Mouse (Mus musculus) cerebellum, postnatal 4 days (tissue): Measurements from ENCODE around the gene Pfn1.

Experiments used
- DNase-seq, 2 experiments: peaks; one replicate each; pipeline ENCODE4 v3.0.0; 2022; ENCODE audit warnings: low spot score in 2 of 2, mixed read lengths in 1 of 2

Gene Pfn1

DNA sequence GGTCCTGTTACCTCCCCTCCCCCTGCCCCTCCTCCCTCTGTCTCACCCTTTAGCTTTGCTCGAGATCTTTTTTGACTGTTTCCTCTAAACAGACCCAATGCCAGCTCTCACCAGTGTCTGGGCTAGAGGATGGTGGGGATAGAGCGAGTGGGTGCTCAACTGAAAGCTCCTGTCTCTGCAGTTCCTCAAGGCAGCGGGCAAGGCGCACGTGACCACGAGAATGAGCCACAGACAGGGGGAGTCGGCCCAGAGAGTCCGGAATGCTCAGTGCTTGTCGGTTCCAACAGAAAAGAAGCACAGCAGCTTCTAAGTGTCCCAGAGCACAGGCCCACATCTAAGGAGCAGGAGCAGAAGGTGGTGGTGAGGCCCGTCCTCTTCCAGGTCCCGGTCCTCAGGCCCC, 20.1 kb upstream of the Pfn1 start:
- no peak for DNase-seq

DNA sequence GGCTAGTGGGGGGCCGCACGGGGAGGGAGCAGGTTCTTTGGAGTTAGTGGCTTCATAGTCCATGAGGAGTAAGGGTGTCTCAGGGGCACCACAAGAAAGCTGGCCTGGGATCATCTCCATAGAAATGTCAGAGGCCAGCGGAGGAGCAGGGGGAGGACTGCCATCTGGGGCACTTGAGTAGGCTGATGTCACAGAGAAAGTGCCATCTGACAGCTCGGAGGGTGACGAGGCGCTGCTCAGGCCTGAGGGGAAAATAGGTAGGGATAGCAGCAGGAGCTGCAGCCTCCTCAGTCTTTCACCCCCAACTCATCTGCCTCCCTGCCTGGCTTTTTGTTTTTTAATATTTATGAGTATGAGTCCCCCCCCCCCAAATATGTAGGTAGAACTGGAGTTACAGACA, 19.6 kb upstream of the Pfn1 start:
- no peak for DNase-seq

DNA sequence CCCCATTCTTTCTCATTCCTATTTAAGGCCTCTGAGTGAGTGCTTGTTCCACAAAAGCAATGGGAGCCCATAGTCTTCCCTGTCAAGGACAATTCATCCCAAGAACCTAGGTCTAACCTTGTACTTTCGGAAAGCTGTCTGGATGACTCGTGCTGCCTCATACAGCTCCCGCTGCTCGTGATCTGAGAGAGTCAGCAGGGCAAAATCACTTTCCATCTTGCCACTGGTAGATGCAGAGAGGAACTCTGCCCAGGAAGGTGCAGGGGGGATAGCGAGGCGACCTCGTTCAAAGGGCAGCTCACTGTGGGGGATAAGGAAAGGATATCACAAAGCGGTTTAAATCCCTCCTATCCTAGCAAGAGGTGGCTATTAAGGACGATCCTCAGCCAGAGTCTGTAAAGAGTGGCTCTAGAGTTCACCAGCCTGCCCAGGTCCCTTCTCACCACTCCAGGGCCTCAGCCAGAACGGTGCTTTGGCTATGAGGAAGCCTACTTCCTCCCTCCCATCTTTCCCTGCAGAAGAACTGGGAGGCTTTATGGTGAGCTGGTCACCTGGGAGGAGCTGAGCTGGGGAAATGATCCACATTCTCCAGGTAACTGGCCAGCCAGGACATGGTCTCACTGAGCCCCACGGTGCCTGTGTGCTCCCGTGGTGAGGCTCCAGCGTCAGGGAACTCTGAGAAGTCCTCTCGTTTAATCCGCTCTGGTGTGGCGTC, 17.0 kb upstream of the Pfn1 start:
- no peak for DNase-seq

DNA sequence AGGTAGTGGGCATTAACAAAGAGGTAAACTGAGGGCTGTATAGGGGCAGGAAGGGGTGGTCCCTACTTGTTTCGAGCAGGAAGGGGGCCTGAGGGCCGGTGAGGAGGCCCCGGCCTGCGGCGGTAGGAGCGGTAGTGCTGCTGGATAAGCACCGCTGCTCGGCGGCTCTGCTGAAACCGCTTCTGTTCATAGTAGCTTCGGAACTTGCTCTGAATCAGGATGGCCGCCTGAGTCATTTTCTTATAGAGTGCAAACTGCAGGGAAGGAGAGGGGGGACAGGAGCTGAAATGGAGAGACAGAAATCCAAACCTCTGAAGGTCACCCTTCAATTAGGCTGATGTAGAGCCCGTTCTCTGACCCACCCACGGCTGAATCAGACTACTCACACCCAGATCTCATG, 16.0 kb upstream of the Pfn1 start:
- no peak for DNase-seq

DNA sequence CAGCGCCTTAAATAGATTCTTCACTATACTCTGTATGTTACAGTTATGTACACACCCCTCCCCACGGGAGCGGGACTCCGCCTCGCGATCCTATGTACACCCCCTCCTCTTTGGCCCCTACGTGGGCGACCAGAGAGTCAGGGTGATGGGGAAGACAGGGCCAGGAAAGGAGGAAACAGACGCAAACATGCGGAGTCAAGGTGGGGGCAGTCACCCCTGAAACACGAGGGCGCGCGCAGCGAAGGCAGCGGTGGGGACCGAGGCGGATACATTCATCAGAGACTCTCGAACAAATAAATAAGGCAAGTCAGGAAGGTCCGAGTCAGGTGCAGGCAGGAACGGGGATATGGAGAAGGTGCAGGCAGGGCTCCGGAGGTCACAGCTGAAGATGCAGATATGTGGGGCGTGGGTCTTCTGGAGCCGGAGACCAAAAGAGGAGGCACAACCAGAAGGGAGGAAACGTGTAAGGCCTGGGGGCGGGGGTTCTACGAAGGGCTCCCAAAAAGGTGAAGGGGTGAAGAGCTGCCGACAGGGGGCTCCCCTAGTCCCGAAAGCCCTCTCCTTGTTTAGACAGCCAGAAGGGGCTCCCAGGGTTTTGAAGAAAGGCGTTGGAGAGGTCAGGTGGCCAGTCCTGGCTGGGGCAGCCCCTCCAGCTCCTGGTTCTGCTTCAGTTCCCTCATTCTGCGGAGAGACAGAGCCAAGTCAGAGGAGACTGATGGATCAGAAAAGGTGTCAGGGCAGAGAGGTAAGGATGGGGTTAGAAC, 15.3 kb upstream of the Pfn1 start:
- peak in 1 of 2 experiments; percentile 80 for DNase-seq

DNA sequence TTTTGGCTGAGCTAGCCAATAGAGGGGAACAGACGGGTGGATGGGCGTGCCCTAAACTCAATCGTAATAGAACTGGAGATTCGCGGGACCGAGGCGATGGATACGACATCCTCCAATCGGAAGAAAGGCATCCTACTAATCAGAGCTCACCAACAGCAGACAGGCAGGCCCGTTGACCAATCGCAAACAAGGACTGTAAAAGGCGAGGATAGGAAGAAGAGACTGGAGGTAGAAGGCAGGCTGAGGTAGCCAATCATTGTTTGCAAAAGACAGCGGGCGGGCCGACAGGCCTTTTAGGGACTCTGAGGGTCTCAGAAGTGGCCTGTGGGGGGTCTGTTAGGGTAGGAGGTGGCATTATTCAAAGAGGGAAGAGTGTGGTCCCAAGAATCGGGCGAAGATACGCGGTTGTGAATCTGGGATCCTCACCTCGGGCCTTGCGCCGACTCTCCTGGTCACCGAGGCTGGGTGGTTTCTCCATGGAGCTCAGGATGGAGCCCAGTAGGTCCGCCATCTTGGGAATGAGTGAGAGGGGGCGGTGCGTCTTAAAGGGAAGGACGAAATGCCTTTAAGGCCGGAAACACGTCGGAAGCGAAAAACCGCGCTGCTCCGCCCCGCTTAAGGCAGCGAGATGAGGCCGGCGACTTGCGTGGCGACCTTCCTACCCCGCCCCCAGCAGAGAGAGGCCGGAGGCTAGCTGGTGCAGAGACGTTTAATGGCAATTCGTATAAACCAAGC, 14.5 kb upstream of the Pfn1 start, which contains the start of gene Spag7:
Gene Spag7 (minus strand): TSS at position 646 of the 735 bp plus-strand sequence.
- DNase-seq, result peak; percentile 85 to 93

DNA sequence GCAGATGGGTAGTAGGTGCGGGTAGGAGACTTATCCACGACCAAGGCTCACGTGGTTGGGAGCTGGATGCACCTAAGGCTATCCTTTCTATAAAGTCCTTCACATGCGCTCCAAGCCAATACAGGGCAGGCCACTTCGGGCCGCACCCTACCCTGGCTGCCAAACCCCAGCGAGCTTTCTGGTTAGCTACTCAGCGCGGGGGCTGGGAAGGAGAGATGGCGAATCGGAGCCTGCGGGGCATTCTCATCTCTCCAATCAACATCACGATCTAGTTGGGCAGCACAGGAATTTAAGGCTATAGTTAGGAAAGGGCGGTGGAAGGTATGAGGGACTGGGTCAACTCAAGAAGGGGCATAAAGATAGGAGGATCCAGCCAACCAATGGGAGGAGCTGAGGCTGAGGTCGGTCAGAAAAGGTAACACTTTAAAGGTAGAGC, 13.9 kb upstream of the Pfn1 start:
- DNase-seq, result peak in 1 of 2 experiments; percentile 60

DNA sequence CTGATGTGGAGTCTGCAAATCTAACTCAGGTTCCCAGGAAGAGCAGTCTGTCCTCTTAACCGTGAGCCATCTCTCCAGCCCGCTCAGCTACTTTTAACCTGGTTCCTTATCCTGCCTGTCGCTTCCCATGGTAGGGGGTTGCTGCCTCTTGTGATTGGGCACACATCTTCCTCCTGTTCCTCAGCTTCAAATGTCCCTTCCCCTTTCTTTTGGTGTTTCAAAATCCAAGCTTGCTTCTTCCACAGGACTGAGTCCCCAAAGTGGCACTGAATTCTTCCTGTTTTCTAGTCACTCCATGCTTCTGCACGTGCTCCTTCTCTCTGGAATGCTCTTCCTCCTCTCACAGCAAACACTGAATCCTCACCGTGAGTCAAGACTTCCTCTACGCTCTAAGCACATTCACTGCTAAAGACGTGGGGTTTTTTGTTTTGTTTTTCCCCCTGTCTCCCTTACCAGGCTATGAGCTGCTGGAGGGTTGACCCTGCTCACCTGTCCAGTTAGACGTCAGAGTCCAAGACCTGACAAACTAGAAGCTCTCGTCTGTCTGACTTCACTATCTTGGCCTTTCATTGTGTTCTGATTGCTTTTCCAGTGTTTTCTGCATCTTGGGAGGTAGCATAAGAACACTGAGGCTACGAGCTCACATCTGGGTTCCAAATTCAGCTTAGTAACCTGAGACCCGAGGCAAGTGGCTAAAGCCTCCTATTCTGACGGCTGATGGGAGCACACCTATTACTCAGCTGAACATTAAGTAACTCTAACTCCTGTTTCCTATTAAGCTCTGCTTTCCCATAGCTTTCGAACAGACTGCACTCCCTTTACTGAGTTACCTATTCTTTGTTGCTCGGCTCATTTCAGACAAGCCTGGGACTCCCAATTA, 13.1 kb upstream of the Pfn1 start:
- DNase-seq, result no peak

DNA sequence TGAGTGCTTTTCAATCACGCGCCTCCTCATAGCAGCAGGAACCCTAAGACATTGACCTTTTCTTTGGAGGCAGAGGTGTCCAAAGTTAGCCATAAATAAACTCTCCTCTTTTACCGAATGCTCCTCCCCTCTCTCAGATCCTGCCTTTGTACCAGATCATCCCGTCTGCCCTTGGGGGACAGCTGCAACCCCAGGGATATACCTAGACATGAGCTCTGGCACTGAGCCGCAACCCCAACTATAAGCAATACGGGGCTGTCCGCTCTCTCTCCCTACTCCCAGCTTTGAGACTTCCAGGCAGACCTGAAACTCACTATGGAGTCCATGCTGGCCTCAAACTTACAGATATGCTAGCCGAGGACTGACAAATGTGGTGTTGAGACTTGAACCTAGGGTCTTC, 12.2 kb upstream of the Pfn1 start:
- no peak for DNase-seq

DNA sequence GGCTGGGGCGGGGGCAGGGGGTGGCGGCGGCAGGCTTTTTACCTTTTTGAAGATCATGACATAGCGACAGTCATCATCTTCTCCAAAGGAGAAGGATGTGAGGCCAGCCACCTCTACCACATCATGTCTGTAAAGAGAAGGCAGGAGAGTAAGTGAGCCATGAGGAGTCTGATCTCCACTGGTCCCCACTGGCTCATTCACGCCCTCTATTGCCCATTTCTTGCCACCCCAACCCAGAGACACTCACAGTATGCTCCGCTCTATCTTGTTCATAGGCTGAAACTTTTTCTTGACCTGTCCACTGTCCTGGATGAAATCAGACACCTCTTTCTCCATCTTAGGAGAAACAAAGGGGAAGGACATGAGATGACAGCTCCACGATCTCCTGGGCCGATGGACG, 10.3 kb upstream of the Pfn1 start:
- DNase-seq, result no peak

DNA sequence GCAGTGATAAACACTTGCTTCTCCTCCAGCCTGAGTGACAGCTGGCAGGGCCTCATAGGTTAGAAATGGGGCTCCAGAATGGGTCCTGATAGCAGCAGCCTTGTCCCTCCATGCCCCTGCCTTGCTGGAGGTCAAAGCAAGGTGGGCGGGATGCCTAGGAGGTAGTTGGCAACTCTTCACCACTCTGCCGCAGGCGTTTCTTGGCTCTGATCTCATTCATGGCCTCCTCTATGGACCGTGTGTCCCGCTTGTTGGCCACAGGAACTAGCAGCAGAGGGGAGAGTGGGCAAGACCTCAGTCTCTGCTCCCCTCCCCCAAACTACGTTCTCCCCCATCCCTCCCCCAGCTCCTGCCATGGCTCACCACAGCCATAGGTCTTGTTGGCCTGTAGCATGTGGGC, 9.5 kb upstream of the Pfn1 start:
- DNase-seq, result no peak

DNA sequence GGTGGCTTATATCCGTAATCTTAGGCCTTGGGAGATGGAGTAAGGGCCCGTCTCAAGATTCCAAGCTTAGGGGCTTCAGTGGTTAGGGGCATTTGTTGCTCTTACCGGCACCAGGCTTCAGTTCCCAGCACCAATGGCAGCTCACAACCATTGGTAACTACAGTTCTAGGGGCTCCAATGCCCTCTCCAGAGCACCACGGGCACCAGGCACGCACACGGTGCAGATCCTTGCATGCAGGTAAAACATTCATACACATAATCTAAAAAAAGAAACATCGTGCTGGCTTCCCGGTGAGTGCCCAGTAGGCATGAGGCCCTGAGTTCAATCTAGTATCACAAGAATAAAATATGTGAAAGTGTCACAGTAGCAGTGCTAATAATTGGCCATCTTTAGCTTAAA, 8.7 kb upstream of the Pfn1 start:
- DNase-seq, result no peak

DNA sequence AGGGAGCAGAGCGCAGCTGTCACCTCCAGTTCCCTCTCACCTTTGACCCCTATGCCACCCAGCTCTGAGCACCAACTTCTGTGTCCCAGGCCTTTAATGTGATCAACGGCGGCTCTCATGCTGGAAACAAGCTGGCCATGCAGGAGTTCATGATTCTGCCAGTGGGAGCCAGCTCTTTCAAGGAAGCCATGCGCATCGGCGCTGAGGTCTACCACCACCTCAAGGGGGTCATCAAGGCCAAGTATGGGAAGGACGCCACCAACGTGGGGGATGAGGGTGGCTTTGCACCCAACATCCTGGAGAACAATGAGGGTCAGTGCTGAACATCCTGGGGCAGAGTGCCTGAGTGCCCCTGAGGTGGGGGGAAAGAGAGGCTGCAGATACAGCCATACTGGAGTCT, 6.1 kb upstream of the Pfn1 start:
- DNase-seq, result no peak

DNA sequence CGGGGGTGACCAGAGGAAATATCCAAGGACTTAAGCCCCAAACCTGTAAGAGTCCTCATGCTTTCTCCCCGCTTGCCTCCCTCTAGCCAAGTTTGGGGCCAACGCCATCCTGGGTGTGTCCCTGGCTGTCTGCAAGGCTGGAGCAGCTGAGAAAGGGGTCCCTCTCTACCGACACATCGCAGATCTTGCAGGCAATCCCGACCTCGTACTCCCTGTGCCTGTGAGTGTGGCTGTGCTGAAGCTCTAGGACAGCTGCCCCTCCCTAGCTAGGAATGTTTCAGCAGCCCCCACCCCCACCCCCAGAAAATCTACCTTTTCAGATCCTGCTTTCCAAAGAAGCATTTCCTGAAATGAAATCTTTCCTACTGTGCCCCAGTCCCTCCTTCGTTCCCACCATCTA, 4.5 kb upstream of the Pfn1 start:
- no peak for DNase-seq

DNA sequence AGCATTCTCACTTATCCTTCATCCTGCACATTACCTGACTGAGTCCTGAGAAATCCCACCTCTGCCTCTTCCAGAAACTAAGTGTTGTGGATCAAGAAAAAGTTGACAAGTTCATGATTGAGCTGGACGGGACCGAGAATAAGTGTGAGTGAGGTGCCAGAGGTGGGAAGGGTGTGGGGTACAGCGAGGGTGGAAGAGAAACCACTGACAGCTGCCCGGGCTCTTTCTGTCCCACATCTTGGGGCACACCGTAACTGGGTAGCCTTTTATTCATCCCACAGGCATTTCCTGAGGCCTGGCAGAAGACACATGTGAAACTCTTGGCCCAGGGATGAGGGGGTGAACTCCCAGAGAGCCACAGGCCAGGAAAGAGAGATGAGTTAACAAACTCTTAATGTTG, 4.1 kb upstream of the Pfn1 start:
- no peak for DNase-seq

DNA sequence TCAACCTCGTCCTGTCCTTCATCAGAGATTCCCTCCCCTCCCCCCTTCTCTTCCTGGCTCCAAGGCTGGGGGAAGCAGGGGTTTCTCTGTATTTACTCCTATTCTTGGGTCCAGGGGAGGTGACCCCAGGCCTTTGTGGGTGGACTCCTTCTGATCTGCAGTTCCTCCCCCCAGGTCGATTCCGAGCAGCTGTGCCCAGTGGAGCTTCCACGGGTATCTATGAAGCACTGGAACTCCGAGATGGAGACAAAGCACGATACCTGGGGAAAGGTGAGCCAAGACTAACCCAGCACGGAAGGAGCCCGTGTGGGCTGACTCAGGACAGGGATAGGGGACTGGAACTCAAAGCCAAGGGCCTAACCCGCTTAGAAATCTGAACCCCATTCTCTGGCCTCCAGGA, 3.5 kb upstream of the Pfn1 start:
- DNase-seq, result no peak

DNA sequence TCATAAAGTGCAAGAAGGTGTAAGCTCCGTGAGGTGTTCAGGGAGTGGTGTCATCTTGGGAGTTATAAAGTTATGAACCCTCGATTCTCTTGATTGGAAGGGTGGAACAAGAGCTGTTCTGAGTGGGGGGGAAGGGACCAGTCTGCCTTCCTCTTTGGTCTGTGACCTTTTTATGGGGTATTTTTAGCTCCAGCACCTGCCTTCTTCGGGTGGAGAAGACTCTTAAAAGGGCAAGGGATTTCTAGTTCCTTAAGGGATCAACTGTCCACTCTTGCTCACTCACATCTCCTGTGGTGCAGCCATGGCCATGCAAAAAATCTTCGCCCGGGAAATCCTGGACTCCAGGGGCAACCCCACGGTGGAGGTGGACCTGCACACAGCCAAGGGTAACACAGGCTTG, 3.1 kb upstream of the Pfn1 start:
- no peak for DNase-seq

DNA sequence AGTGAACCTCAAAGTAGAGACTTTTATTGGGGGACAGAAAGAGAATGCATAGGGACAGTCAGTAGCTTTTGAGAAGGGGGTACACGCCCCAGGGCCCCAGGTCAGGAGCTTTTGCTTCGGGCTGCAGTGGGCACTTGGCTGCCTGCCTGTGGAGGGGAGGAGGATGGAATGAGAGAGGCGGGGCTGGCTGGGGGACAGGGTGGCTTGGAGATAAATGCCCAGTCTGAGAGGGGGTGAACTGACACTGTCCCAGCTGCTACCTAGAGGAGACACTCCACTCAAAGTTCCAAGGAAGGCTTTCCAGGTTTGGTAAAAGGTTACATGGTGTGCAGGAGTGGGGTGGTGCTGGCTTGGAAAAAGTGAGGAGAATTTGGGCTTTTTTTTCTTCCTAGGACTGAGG, 2.5 kb upstream of the Pfn1 start, which contains the start of gene Eno3:
Gene Eno3 (plus strand): TSS at position 239 of the 400 bp plus-strand sequence.
- no peak for DNase-seq

DNA sequence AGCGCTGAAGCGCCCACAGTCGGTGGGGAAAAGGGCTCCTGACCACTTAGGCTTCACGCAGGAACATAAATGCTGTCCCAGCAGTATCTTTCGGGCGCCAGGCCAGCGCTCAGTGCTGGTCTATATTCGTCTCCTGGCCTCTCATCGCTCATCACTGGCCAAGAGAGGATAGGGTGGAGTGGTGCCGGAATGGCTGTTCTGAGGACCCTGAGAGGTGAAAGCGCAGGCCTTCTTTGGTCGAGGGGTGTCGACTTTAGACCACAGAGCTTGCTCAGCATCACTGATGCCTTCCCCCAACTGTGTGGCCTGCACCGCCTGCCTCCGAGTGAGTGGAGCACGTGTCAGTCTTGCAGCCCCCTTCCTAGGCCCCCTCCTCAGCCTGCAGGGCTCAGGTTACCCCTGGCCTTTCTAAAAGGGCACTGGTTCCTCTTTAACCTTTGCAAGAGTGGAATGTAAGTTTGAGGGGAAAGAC, 2.0 kb upstream of the Pfn1 start:
- no peak for DNase-seq

DNA sequence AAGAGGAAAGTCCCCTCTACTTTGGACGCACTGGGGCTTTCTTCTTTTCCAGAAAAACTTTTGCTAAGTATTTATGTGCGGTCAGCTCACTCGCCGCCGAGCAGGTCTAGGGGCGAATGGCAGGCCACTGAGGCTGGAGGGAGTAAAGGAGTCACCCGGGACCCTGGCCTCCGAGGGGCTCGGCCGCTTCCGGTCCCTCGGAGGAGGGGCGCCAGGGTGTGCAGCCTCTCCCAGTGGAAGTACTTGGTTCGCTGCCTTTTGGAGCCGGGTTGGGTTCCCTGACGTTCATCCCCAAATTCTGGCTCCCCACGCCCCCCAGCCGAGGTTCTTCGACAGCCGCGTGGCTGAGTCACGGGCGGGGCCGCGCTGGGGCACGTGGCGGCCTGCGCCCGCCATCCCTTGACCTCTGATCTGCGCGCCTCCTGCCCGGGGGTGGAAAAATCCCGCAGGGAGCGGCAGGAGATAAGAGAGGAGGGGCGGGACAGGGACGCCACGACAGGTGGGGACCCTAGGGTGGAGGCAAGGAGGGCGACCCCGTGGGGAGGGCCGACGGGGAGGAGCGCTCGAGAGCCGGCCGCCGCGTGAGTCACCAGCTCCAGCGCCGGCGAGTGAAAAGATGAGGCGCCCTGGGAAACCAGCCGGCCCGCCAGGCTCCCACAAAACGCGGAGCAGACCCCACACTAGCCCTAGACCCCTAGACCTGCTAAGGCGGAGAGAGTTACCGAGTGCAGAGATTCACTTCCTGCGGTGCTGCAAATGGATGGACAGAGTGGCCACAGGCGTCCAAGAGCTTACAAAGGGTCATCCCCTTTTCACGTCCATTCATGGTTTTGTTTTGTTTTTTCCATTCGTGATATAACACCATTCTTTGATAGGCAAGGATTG, 1.4 kb upstream of the Pfn1 start:
- DNase-seq, result peak in 1 of 2 experiments; percentile 37
